Mouse (Mus musculus) MEL (cell line): ENCODE results near the gene Pdpr. TPM values are rescaled to one million over a fixed set of nuclear protein-coding genes. Genes with fewer than 3 reads are reported as not detected.

Experiments used
- DNase-seq: peaks from one replicate; pipeline ENCODE4 v3.0.0; 2011; ENCODE audit warnings: low read depth, low spot score
- H3K27ac ChIP-seq: 2 replicates; pipeline ENCODE4 v1.5.1; 2012; ENCODE audit warnings: low read depth, mild to moderate bottlenecking, control low read depth, low read length, moderate library complexity; ENCODE audit not compliant: control insufficient read depth
- H3K27me3 ChIP-seq, 2 experiments: fragments of 150-350 bp in 1 of 2; sonication (generic) in 1 of 2; 2 replicates each; pipeline ENCODE4 v1.6.1; 2012; ENCODE audit warnings: low read length in 2 of 2, mild to moderate bottlenecking in 2 of 2, improper control_type of control experiment in 1 of 2, moderate library complexity in 1 of 2; ENCODE audit not compliant: insufficient read depth in 2 of 2, control insufficient read depth in 1 of 2
- H3K36me3 ChIP-seq, 2 experiments: 2 replicates each; pipeline ENCODE4 v1.6.1; 2012 to 2014; ENCODE audit warnings: low read length in 2 of 2, improper control_type of control experiment in 1 of 2, inconsistent platforms in 1 of 2, mild to moderate bottlenecking in 1 of 2; ENCODE audit not compliant: insufficient read depth in 2 of 2, control insufficient read depth in 1 of 2
- H3K4me1 ChIP-seq, 2 experiments: fragments of 150-350 bp in 1 of 2; sonication (generic) in 1 of 2; 2 replicates each; pipeline ENCODE4 v1.6.1; 2012; ENCODE audit warnings: low read length in 2 of 2, improper control_type of control experiment in 1 of 2, mild to moderate bottlenecking in 1 of 2; ENCODE audit not compliant: insufficient read depth in 2 of 2, control insufficient read depth in 1 of 2
- H3K4me3 ChIP-seq, 2 experiments: fragments of 150-350 bp in 1 of 2; sonication (generic) in 1 of 2; 2 replicates each; pipeline ENCODE4 v1.5.1; 2012; ENCODE audit warnings: low read depth in 2 of 2, low read length in 2 of 2, mild to moderate bottlenecking in 2 of 2, moderate library complexity in 2 of 2, control low read depth in 1 of 2, improper control_type of control experiment in 1 of 2; ENCODE audit not compliant: control insufficient read depth in 1 of 2, insufficient read depth in 1 of 2
- H3K79me2 ChIP-seq: 2 replicates; pipeline ENCODE4 v1.6.1; 2012; ENCODE audit warnings: mild to moderate bottlenecking, low read length, moderate library complexity; ENCODE audit not compliant: control insufficient read depth, poor library complexity, insufficient read depth
- H3K9ac ChIP-seq: 2 replicates; pipeline ENCODE4 v1.6.1; 2012; ENCODE audit warnings: low read depth, mild to moderate bottlenecking, control low read depth, low read length, moderate library complexity; ENCODE audit not compliant: control insufficient read depth, poor library complexity, severe bottlenecking
- H3K9me3 ChIP-seq: fragments of 150-350 bp; sonication (generic); replicated peaks from 2 replicates; pipeline ENCODE4 v1.6.1; 2012; ENCODE audit warnings: mild to moderate bottlenecking, low read length, improper control_type of control experiment, moderate library complexity; ENCODE audit not compliant: insufficient read depth
- CTCF ChIP-seq, 3 experiments: IDR thresholded peaks in 2 of 3; conservative IDR thresholded peaks in 1 of 3; 2 replicates each; pipeline ENCODE4 v1.5.1; 2011 to 2012; ENCODE audit warnings: low read length in 3 of 3, low read depth in 2 of 3, mild to moderate bottlenecking in 2 of 3, improper control_type of control experiment in 1 of 3, inconsistent platforms in 1 of 3, mixed read lengths in 1 of 3, moderate library complexity in 1 of 3; ENCODE audit not compliant: control insufficient read depth in 1 of 3, insufficient read depth in 1 of 3, poor library complexity in 1 of 3, severe bottlenecking in 1 of 3
- E2F4 ChIP-seq: IDR thresholded peaks from 2 replicates; pipeline ENCODE4 v1.6.1; 2011; ENCODE audit warnings: low read depth, low read length, improper control_type of control experiment, borderline replicate concordance
- ELF1 ChIP-seq: IDR thresholded peaks from 2 replicates; pipeline ENCODE4 v1.6.1; 2014; ENCODE audit warnings: low read depth, mild to moderate bottlenecking, inconsistent platforms, low read length, improper control_type of control experiment, moderate library complexity
- EP300 ChIP-seq, 2 experiments: IDR thresholded peaks; 2 replicates each; pipeline ENCODE4 v1.6.1; 2011; ENCODE audit warnings: improper control_type of control experiment in 2 of 2, low read length in 2 of 2, low read depth in 1 of 2, mild to moderate bottlenecking in 1 of 2
- ETS1 ChIP-seq: IDR thresholded peaks from 2 replicates; pipeline ENCODE4 v1.6.1; 2012; ENCODE audit warnings: low read depth, mild to moderate bottlenecking, inconsistent platforms, low read length, improper control_type of control experiment, moderate library complexity
- GABPA ChIP-seq: IDR thresholded peaks from 2 replicates; pipeline ENCODE4 v1.6.1; 2012; ENCODE audit warnings: low read depth, mild to moderate bottlenecking, inconsistent platforms, low read length, improper control_type of control experiment, moderate library complexity
- GATA1 ChIP-seq: IDR thresholded peaks from 2 replicates; pipeline ENCODE4 v1.6.1; 2011; ENCODE audit warnings: low read depth, low read length, improper control_type of control experiment
- HCFC1 ChIP-seq: IDR thresholded peaks from 2 replicates; pipeline ENCODE4 v1.6.1; 2012; ENCODE audit warnings: low read depth, mild to moderate bottlenecking, inconsistent platforms, low read length, improper control_type of control experiment, moderate library complexity
- MAFK ChIP-seq: IDR thresholded peaks from 2 replicates; pipeline ENCODE4 v1.6.1; 2011; ENCODE audit warnings: low read depth, mild to moderate bottlenecking, low read length, improper control_type of control experiment, borderline replicate concordance
- MAX ChIP-seq: IDR thresholded peaks from 2 replicates; pipeline ENCODE4 v1.6.1; 2011; ENCODE audit warnings: low read length, improper control_type of control experiment
- MXI1 ChIP-seq: IDR thresholded peaks from 2 replicates; pipeline ENCODE4 v1.6.1; 2011; ENCODE audit warnings: mild to moderate bottlenecking, low read depth, low read length, improper control_type of control experiment
- MYB ChIP-seq: IDR thresholded peaks from 2 replicates; pipeline ENCODE4 v1.6.1; 2011; ENCODE audit warnings: mild to moderate bottlenecking, low read depth, low read length, improper control_type of control experiment
- MYC ChIP-seq: IDR thresholded peaks from 2 replicates; pipeline ENCODE4 v1.6.1; 2011; ENCODE audit warnings: low read depth, mild to moderate bottlenecking, low read length, improper control_type of control experiment, moderate library complexity
- NELFE ChIP-seq: IDR thresholded peaks from 2 replicates; pipeline ENCODE4 v1.6.1; 2011; ENCODE audit warnings: low read depth, low read length, improper control_type of control experiment
- NRF1 ChIP-seq: IDR thresholded peaks from 2 replicates; pipeline ENCODE4 v1.6.1; 2014; ENCODE audit warnings: low read depth, mild to moderate bottlenecking, inconsistent platforms, low read length, improper control_type of control experiment, moderate library complexity; ENCODE audit not compliant: poor library complexity, insufficient read depth, severe bottlenecking
- POLR2A ChIP-seq, 2 experiments: IDR thresholded peaks; 2 replicates each; pipeline ENCODE4 v1.6.1; 2011 to 2012; ENCODE audit warnings: low read length in 2 of 2, mild to moderate bottlenecking in 2 of 2, control low read depth in 1 of 2, improper control_type of control experiment in 1 of 2, low read depth in 1 of 2, moderate library complexity in 1 of 2; ENCODE audit not compliant: control insufficient read depth in 1 of 2, insufficient read depth in 1 of 2, poor library complexity in 1 of 2
- POLR2AphosphoS2 ChIP-seq: IDR thresholded peaks from 2 replicates; pipeline ENCODE4 v1.6.1; 2011; ENCODE audit warnings: low read length, improper control_type of control experiment
- POLR2AphosphoS5 ChIP-seq: IDR thresholded peaks from 2 replicates; pipeline ENCODE4 v1.6.1; 2012; ENCODE audit warnings: low read depth, borderline replicate concordance, mild to moderate bottlenecking, inconsistent platforms, low read length, moderate library complexity, mixed read lengths
- SMC3 ChIP-seq: IDR thresholded peaks from 2 replicates; pipeline ENCODE4 v1.6.1; 2011; ENCODE audit warnings: low read depth, low read length, improper control_type of control experiment
- TCF12 ChIP-seq: IDR thresholded peaks from 2 replicates; pipeline ENCODE4 v1.6.1; 2014; ENCODE audit warnings: low read depth, mild to moderate bottlenecking, inconsistent platforms, low read length, improper control_type of control experiment, moderate library complexity
- UBTF ChIP-seq: IDR thresholded peaks from 2 replicates; pipeline ENCODE4 v1.6.1; 2012; ENCODE audit warnings: low read depth, mild to moderate bottlenecking, inconsistent platforms, low read length, improper control_type of control experiment, moderate library complexity, borderline replicate concordance; ENCODE audit not compliant: insufficient read depth
- ZMIZ1 ChIP-seq: IDR thresholded peaks from 2 replicates; pipeline ENCODE4 v1.6.1; 2012; ENCODE audit warnings: low read depth, mild to moderate bottlenecking, inconsistent platforms, low read length, improper control_type of control experiment, moderate library complexity
- polyA plus RNA-seq, 2 experiments: library from polyadenylated mRNA; stranded (reverse) in 1 of 2; unstranded in 1 of 2; fragments of >175 nt in 1 of 2; fragments of >200 nt in 1 of 2; gene quantifications; 2 replicates each; pipeline versions ENCODE4 v1.2.1 to v1.2.4; 2012; ENCODE audit warnings: low replicate concordance in 2 of 2, low read depth in 1 of 2; ENCODE audit not compliant: insufficient read length in 2 of 2, insufficient read depth in 1 of 2, missing spikeins in 1 of 2
- total RNA-seq: library from RNA; depleted of rRNA; stranded (reverse); fragments of 300-350 nt; gene quantifications from 2 replicates; pipeline ENCODE4 v1.2.3, GENCODE M21; 2012

The Pdpr gene
- total and polyA plus RNA-seq, 3 experiments: 13.4 to 13.5 TPM; not detected in 1

DNA sequence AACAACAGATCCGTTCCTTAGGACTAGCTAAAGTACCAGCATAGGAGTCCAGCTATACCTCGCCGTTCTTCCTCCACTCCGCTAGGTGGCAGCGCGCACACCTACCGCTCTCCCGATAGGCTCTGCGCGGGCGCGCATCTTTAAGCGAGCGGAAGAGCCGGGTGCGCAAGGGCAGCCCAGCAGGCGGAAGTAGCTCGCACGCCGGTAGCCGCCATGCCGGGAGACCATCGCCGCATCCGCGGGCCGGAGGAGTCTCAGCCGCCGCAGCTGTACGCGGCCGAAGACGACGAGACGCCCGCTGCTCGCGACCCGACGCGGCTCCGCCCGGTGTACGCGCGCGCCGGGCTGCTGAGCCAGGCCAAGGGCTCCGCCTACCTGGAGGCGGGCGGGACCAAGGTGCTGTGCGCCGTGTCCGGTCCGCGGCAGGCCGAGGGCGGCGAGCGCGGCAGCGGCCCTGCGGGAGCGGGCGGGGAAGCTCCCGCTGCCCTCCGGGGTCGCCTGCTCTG lies 38.2 kb upstream of the Pdpr start, which contains the start of gene Exosc6 (continued):
- TF ChIP-seq NELFE: peak; percentile 82
- no peak for TF ChIP-seq ETS1

GRCm38 (mm10) chr8:111056691-111057293 lies 37.6 kb upstream of the Pdpr start:
- no peaks in the 10 kb centered on the region for H3K9me3 ChIP-seq
- H3K9ac ChIP-seq: peak overlapping the region; percentile 98
- peaks cover 4 to 27% of the 10 kb centered on the region in 2 experiments for H3K4me1 ChIP-seq
- peak; percentile 52 for DNase-seq
- H3K27ac ChIP-seq: peak overlapping the region; percentile 90
- no peaks in the 10 kb centered on the region for H3K27me3 ChIP-seq
- H3K36me3 ChIP-seq: peaks cover 9 to 23% of the 10 kb centered on the region in 2 experiments; a peak in 3 of 4 replicates
- TF ChIP-seq POLR2A (IDR thresholded peaks at IDR 0.05; ENCODE audit: control insufficient read depth in 1 of 2, insufficient read depth in 1 of 2, low read depth in 1 of 2, low read length in 2 of 2, poor library complexity in 1 of 2) (peak in 1 of 2 experiments; percentile 4; a peak in 1 of 4 replicates), HCFC1 (no peak), MYC (peak; percentile 6; the same call in 1 of the 2 replicates)
- H3K4me3 ChIP-seq: peak overlapping the region; percentile 62 to 98
- H3K79me2 ChIP-seq: peaks cover 20% of the 10 kb centered on the region

DNA sequence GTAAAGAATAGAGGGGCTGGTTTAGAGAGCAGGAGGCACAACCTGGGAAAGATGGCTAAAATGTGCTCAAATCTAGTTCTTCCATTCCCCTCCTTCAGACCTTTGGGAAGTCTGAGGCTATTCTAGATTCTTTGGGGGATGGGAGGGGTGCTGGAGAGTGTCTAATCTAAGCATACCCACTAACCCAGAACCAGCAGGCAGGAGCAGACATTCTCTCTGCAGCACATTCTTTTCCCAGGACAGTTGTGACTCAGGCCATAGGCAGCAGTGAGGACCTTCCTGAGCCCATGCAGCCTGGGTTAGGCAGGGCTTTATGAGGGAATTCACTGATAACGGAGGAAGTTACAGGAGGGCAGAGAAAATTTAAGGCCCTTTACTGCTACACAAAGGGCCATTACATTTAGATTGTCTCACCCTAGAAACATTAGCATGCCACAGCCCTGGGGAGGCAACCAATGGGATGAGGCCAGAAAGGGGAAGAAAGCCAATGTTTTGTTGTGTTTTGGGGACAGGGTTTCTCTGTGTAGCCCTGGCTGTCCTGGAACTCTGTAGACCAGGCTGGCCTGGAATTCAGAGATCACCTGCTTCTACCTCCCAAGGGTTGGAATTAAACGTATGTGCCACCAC lies 35.4 kb upstream of the Pdpr start:
- Histone ChIP-seq H3K27me3 (no peaks in the 10 kb centered on the region), H3K4me3 (no peak overlapping the region), H3K27ac (peak overlapping the region; percentile 32), H3K4me1 (peaks cover 4 to 33% of the 10 kb centered on the region in 2 experiments), H3K36me3 (peaks cover 1 to 26% of the 10 kb centered on the region in 2 experiments; a peak in 3 of 4 replicates)
- peak; percentile 79 for DNase-seq
- TF ChIP-seq NELFE (no peak), POLR2AphosphoS5 (no peak), CTCF (IDR thresholded peaks at IDR 0.05 in 2 of 3, conservative IDR thresholded peaks at IDR 0.05 in 1 of 3; ENCODE audit: control insufficient read depth in 1 of 3, insufficient read depth in 1 of 3, low read depth in 2 of 3, low read length in 3 of 3, poor library complexity in 1 of 3, severe bottlenecking in 1 of 3) (no peak), MYB (no peak), UBTF (no peak), MAX (no peak), TCF12 (no peak), MXI1 (peak; percentile 44; the same call in 1 of the 2 replicates), MAFK (no peak), GABPA (no peak), EP300 (IDR thresholded peaks at IDR 0.05; ENCODE audit: low read depth in 1 of 2, low read length in 2 of 2) (0 out of 4 replicates have a peak, but pooled peaks of 1 of the 2 experiments have one; percentile 16), NRF1 (no peak), POLR2AphosphoS2 (0 out of 2 replicates have a peak, but pooled peaks have one; percentile 24), ELF1 (no peak), GATA1 (no peak), E2F4 (no peak), SMC3 (peak; percentile 12), ZMIZ1 (peak; percentile 8; the same call in 1 of the 2 replicates)
- TF ChIP-seq, all 39 proteins: peak for 5
- Histone ChIP-seq H3K9me3 (no peaks in the 10 kb centered on the region), H3K79me2 (peaks cover 20% of the 10 kb centered on the region), H3K9ac (no peak overlapping the region)
